ENCODE assay signal across 19 mouse cellular contexts in genomic region chr6:118206386-118206785, GRCm38 (mm10). TPM values are rescaled to one million over a fixed set of nuclear protein-coding genes. Genes with fewer than 3 reads are reported as not detected.
A peak's percentile ranks its signal among the peaks of the same experiment; 100 is the strongest.
DNase-seq lines count a peak whose midpoint lies in the region.
"Had no signal": no experiment of that assay in that cellular context is flagged by ENCODE, and none has a peak within 500 bp of the region (broad histone marks: within the 10 kb centered on the region; RNA-seq: fewer than 3 reads in every experiment).

No protein-coding gene starts in this region.

- H3K4me1 ChIP-seq in heart, embryonic 10.5 days: peaks cover 4% of the 10 kb centered on the region; the same call in 1 of the 2 replicates
- H3K4me1 ChIP-seq: liver, embryonic 12.5 days had no signal

- no peaks in the 10 kb centered on the region for H3K9me3 ChIP-seq in heart, embryonic 10.5 days
- H3K9me3 ChIP-seq: liver, embryonic 12.5 days had no signal

- 85% methylated on average over 6 of the region's 6 CpGs for WGBS in heart, embryonic 10.5 days

- H3K4me3 ChIP-seq in heart, embryonic 10.5 days: no peak overlapping the region
- H3K4me3 ChIP-seq: erythroblast, embryonic 14.5 days; left cerebral cortex, adult 2 months; liver, embryonic 12.5 days had no signal

- H3K27me3 ChIP-seq in heart, embryonic 10.5 days (ENCODE audit: insufficient read depth, poor library complexity, severe bottlenecking): peaks cover 32% of the 10 kb centered on the region

- intact Hi-C loops in left cerebral cortex, postnatal 4 days (cut with DNase I): no loop called here
- intact Hi-C loops in left cerebral cortex, postnatal 36 days (cut with DNase I): no loop called here
- intact Hi-C loops in gastrocnemius, postnatal 14 days (cut with DNase I; ENCODE audit: low total_unique reads): no loop called here

- no peak overlapping the region for H3K27ac ChIP-seq in heart, embryonic 10.5 days
- H3K27ac ChIP-seq: hindbrain, embryonic 14.5 days; left cerebral cortex, adult 2 months; liver, embryonic 12.5 days had no signal

- peak; percentile 96 for DNase-seq in heart, adult 11 months
- DNase-seq in heart, embryonic 10.5 days (ENCODE audit: low spot score): no peak
- DNase-seq in left cerebral cortex, postnatal 4 days: peak; percentile 35
- no peak for DNase-seq in left cerebral cortex, postnatal 36 days (ENCODE audit: low spot score in 2 of 2)
- DNase-seq in gastrocnemius, postnatal 14 days: peak; percentile 54
- peak; percentile 62 for DNase-seq in skeletal muscle tissue, adult 2 months (ENCODE audit: low read depth, low spot score)
- no peak for DNase-seq in testis, postnatal 10 days (ENCODE audit: low spot score)
- DNase-seq: adrenal gland, postnatal 25 days; cerebellum, adult 18-20 months; kidney, postnatal 14 days; liver, postnatal 0 days; lung, postnatal 36 days; right cerebral cortex, postnatal 4 days; thymus, postnatal 4 days had no signal

- H3K36me3 ChIP-seq in heart, embryonic 10.5 days: no peaks in the 10 kb centered on the region
- H3K36me3 ChIP-seq: liver, embryonic 12.5 days had no signal

RNA-seq across cellular contexts. Expression of gene Ret, which starts 8.9 kb away (rescaled TPM):
- 0.06 and 1.3 TPM in 2 replicates for polyA plus RNA-seq in heart, embryonic 10.5 days (2016; fragmentation: Nextera tagmentation; extraction: Ambion mirVana)
- 1 to 10 TPM; 5.1 to 6.6 TPM for total RNA-seq in left cerebral cortex, postnatal 4 days (2021)
- 1 to 10 TPM; 3.4 to 4.4 TPM for total RNA-seq in left cerebral cortex, postnatal 36 days (2021)
- total RNA-seq in gastrocnemius, postnatal 14 days (2021): 10 to 100 TPM in 1 of 2 experiments, 1 to 10 TPM in 1; 8.5 to 16.1 TPM
- total RNA-seq: hematopoietic stem cell, adult 5-6 weeks had no signal
- polyA plus RNA-seq: erythroblast, embryonic 14.5 days had no signal

Comparison
In these comparisons a context has a peak if more than half of its experiments do, and no peak if none do; other contexts are left out.
1. DNase-seq: peak in heart, adult 11 months (single experiment), left cerebral cortex, postnatal 4 days (single experiment), gastrocnemius, postnatal 14 days (single experiment) and skeletal muscle tissue, adult 2 months (single experiment); none in heart, embryonic 10.5 days (single experiment), left cerebral cortex, postnatal 36 days (0 of 2) and testis, postnatal 10 days (single experiment).